Mouse (Mus musculus) thymus, postnatal 36 days (tissue): ENCODE results near the gene Nkain1.

Experiments
- DNase-seq, 2 experiments: peaks; one replicate each; pipeline ENCODE4 v3.0.0; 2022; ENCODE audit warnings: mixed read lengths in 2 of 2

Gene Nkain1

GRCm38 (mm10) chr4:130550511-130550910, 23.5 kb downstream of the Nkain1 start:
- no peak for DNase-seq

- no peak for DNase-seq
Observed at GRCm38 (mm10) chr4:130549189-130549588, 24.8 kb downstream of the Nkain1 start.

GRCm38 (mm10) chr4:130546798-130547562, 27.0 kb downstream of the Nkain1 start:
- DNase-seq = no peak

- no peak for DNase-seq
Observed at GRCm38 (mm10) chr4:130544392-130544791, 29.6 kb downstream of the Nkain1 start.

GRCm38 (mm10) chr4:130543121-130543520, 30.9 kb downstream of the Nkain1 start:
- no peak for DNase-seq

- DNase-seq = no peak
Observed at GRCm38 (mm10) chr4:130540831-130541230, 33.1 kb downstream of the Nkain1 start.

- DNase-seq = no peak
Observed at GRCm38 (mm10) chr4:130539706-130540105, 34.3 kb downstream of the Nkain1 start.

GRCm38 (mm10) chr4:130539053-130539452, 34.9 kb downstream of the Nkain1 start:
- no peak for DNase-seq

- DNase-seq = no peak
Observed at GRCm38 (mm10) chr4:130537371-130537770, 36.6 kb downstream of the Nkain1 start.

GRCm38 (mm10) chr4:130535789-130536188, 38.2 kb downstream of the Nkain1 start:
- DNase-seq = no peak

GRCm38 (mm10) chr4:130533975-130534374, 40.0 kb downstream of the Nkain1 start:
- DNase-seq = peak; percentile 68 to 79

GRCm38 (mm10) chr4:130532347-130532746, 41.6 kb downstream of the Nkain1 start:
- DNase-seq = no peak

GRCm38 (mm10) chr4:130531645-130532280, 42.2 kb downstream of the Nkain1 start:
- DNase-seq = peak; percentile 53 to 60

- DNase-seq = no peak
Observed at GRCm38 (mm10) chr4:130527804-130528203, 46.2 kb downstream of the Nkain1 start.

- DNase-seq = no peak
Observed at GRCm38 (mm10) chr4:130525041-130525440, 48.9 kb downstream of the Nkain1 start.

- no peak for DNase-seq
Observed at GRCm38 (mm10) chr4:130521466-130521865, 52.5 kb downstream of the Nkain1 start.

- DNase-seq = no peak
Observed at GRCm38 (mm10) chr4:130520482-130520851, 53.5 kb downstream of the Nkain1 start.

GRCm38 (mm10) chr4:130519567-130520481, 54.1 kb downstream of the Nkain1 start:
- DNase-seq = peak; percentile 91

- no peak for DNase-seq
Observed at GRCm38 (mm10) chr4:130516490-130516889, 57.5 kb downstream of the Nkain1 start.
